In the genomic region with DNA sequence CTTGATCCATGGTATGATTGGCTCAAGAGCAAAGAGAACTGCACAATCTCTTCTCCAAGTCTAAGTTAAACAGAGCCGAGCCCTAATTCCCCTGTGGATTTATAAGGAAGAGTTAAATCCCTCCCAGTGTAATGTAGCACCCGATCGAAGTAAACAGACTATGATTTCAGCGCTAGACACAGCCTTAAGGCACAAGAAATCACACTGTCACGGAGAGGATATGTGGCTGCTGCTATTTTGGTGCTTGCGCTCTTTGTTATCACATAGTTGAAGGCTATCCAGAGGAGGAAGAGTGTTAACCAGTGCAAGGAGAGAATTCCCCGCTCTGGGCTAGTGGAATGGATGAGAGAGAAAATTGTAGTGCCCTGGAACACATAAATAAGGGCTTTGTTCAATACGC, we compare ENCODE assay signal across 25 mouse cellular contexts.
A peak's percentile ranks its signal among the peaks of the same experiment; 100 is the strongest.
DNase-seq lines count a peak whose midpoint lies in the region; ATAC-seq and TF ChIP-seq lines count a peak whose summit lies in the region.
"Had no signal": no experiment of that assay in that cellular context is flagged by ENCODE, and none has a peak within 500 bp of the region (broad histone marks: within the 10 kb centered on the region; RNA-seq: fewer than 3 reads in every experiment).

No protein-coding gene starts in this region.

- no peaks in the 10 kb centered on the region for H3K9me3 ChIP-seq in heart, embryonic 13.5 days
- no peaks in the 10 kb centered on the region for H3K9me3 ChIP-seq in stomach, embryonic 15.5 days
- H3K9me3 ChIP-seq in hindbrain, embryonic 13.5 days, result no peaks in the 10 kb centered on the region
- H3K9me3 ChIP-seq: forebrain, embryonic 12.5 days; G1E; hindbrain, embryonic 10.5 days; midbrain, embryonic 12.5 days; neural tube, embryonic 15.5 days had no signal

- H3K27ac ChIP-seq in heart, adult 2 months, result peak overlapping the region; percentile 78
- H3K27ac ChIP-seq in heart, embryonic 13.5 days (replicated peaks), result peak overlapping the region; percentile 53
- H3K27ac ChIP-seq in stomach, embryonic 15.5 days, result peak overlapping the region; percentile 40; the same call in 1 of the 2 replicates
- no peak overlapping the region for H3K27ac ChIP-seq in hindbrain, embryonic 13.5 days
- H3K27ac ChIP-seq: forebrain, embryonic 12.5 days; hindbrain, embryonic 10.5 days; midbrain, embryonic 12.5 days; neural tube, embryonic 15.5 days had no signal

- H3K4me2 ChIP-seq in heart, embryonic 13.5 days, result peak overlapping the region; percentile 56
- H3K4me2 ChIP-seq in stomach, embryonic 15.5 days, result 0 out of 2 replicates have a peak overlapping the region, but pooled peaks have one; percentile 13
- no peak overlapping the region for H3K4me2 ChIP-seq in hindbrain, embryonic 13.5 days
- H3K4me2 ChIP-seq: forebrain, embryonic 12.5 days; midbrain, embryonic 12.5 days; neural tube, embryonic 15.5 days had no signal

- ATAC-seq in heart, embryonic 13.5 days (ENCODE audit: extremely low read depth, insufficient number of reproducible peaks, low FRiP score, low TSS enrichment), result no peak
- 0 out of 2 replicates have a peak, but pooled peaks have one; percentile 53 for ATAC-seq in stomach, embryonic 15.5 days (ENCODE audit: insufficient read depth, low FRiP score, low read depth)
- no peak for ATAC-seq in hindbrain, embryonic 13.5 days (ENCODE audit: low FRiP score)
- ATAC-seq: activated CD4-positive, CD25-positive, alpha-beta regulatory T cell, adult 4 months; inflammation-experienced regulatory T-cells, adult 6 months; lung, postnatal 0 days had no signal

- H3K36me3 ChIP-seq in heart, adult 2 months (ENCODE audit: control insufficient read depth, insufficient read depth, low read length), result peaks cover 4% of the 10 kb centered on the region
- H3K36me3 ChIP-seq in heart, embryonic 13.5 days, result no peaks in the 10 kb centered on the region
- H3K36me3 ChIP-seq in stomach, embryonic 15.5 days, result no peaks in the 10 kb centered on the region
- no peaks in the 10 kb centered on the region for H3K36me3 ChIP-seq in hindbrain, embryonic 13.5 days
- H3K36me3 ChIP-seq: forebrain, embryonic 12.5 days; hindbrain, embryonic 10.5 days; midbrain, embryonic 12.5 days; neural tube, embryonic 15.5 days had no signal

- TF ChIP-seq POLR2A in heart, adult 2 months (IDR thresholded peaks at IDR 0.05; ENCODE audit: insufficient read depth, low read depth, low read length), result no peak

- DNase-seq in heart, adult 11 months, result peak; percentile 90
- DNase-seq in heart, postnatal 25 days (ENCODE audit: low spot score), result no peak
- DNase-seq in heart, adult 2 months, result peak in 1 of 2 experiments; percentile 22
- no peak for DNase-seq in thymus, postnatal 36 days
- DNase-seq: adrenal gland, postnatal 10 days; cerebellum, adult 11 months; cerebellum, postnatal 25 days; gastrocnemius, postnatal 14 days; kidney, adult 9 months; kidney, postnatal 25 days; left cerebral cortex, postnatal 4 days; liver; spleen, adult 18-20 months had no signal

- TF ChIP-seq CTCF in heart, adult 2 months (IDR thresholded peaks at IDR 0.05), result no peak

- intact Hi-C loops in heart, postnatal 25 days (cut with DNase I), result no loop called here
- intact Hi-C loops in heart, adult 2 months (cut with DNase I), result no loop called here

- H3K9ac ChIP-seq in heart, adult 2 months (ENCODE audit: low read depth, low read length), result no peak overlapping the region
- H3K9ac ChIP-seq in heart, embryonic 13.5 days, result peak overlapping the region; percentile 55
- H3K9ac ChIP-seq in stomach, embryonic 15.5 days, result no peak overlapping the region
- no peak overlapping the region for H3K9ac ChIP-seq in hindbrain, embryonic 13.5 days
- H3K9ac ChIP-seq: forebrain, embryonic 12.5 days; midbrain, embryonic 12.5 days; neural tube, embryonic 15.5 days had no signal

- H3K4me1 ChIP-seq in heart, adult 2 months (ENCODE audit: control insufficient read depth, insufficient read depth, low read length), result no peaks in the 10 kb centered on the region; the same call in none of the 2 replicates
- peaks cover 10% of the 10 kb centered on the region for H3K4me1 ChIP-seq in heart, embryonic 13.5 days
- H3K4me1 ChIP-seq in stomach, embryonic 15.5 days, result no peaks in the 10 kb centered on the region
- H3K4me1 ChIP-seq in hindbrain, embryonic 13.5 days (replicated peaks), result 0 out of 2 replicates have a peak, but pooled peaks cover 7% of the 10 kb centered on the region
- H3K4me1 ChIP-seq: forebrain, embryonic 12.5 days; hindbrain, embryonic 10.5 days; midbrain, embryonic 12.5 days; neural tube, embryonic 15.5 days had no signal

- peak overlapping the region; percentile 27; the same call in 1 of the 2 replicates for H3K4me3 ChIP-seq in heart, adult 2 months
- H3K4me3 ChIP-seq in heart, embryonic 13.5 days, result peak overlapping the region; percentile 26; the same call in 1 of the 2 replicates
- no peak overlapping the region for H3K4me3 ChIP-seq in stomach, embryonic 15.5 days (replicated peaks)
- H3K4me3 ChIP-seq in hindbrain, embryonic 13.5 days, result no peak overlapping the region
- H3K4me3 ChIP-seq: forebrain, embryonic 12.5 days; hindbrain, embryonic 10.5 days; midbrain, embryonic 12.5 days; myocyte; neural tube, embryonic 15.5 days had no signal

- no peaks in the 10 kb centered on the region for H3K27me3 ChIP-seq in heart, adult 2 months (ENCODE audit: control insufficient read depth, insufficient read depth, low read length)
- no peaks in the 10 kb centered on the region for H3K27me3 ChIP-seq in heart, embryonic 13.5 days (replicated peaks)
- H3K27me3 ChIP-seq in stomach, embryonic 15.5 days (replicated peaks), result no peaks in the 10 kb centered on the region
- no peaks in the 10 kb centered on the region for H3K27me3 ChIP-seq in hindbrain, embryonic 13.5 days
- H3K27me3 ChIP-seq: forebrain, embryonic 12.5 days; midbrain, embryonic 12.5 days; neural tube, embryonic 15.5 days had no signal

- no peaks in the 10 kb centered on the region for H3K79me2 ChIP-seq in heart, adult 2 months (replicated peaks; ENCODE audit: control insufficient read depth, insufficient read depth, low read length)

- TF ChIP-seq EP300 in heart, adult 2 months (IDR thresholded peaks at IDR 0.05; ENCODE audit: insufficient read depth, low read depth, low read length), result no peak

- WGBS in heart, adult 2 months, result 37% methylated on average over 8 of the region's 8 CpGs
- WGBS in heart, embryonic 13.5 days, result 36% methylated on average over 8 of the region's 8 CpGs
- 48% methylated on average over 8 of the region's 8 CpGs for WGBS in stomach, embryonic 15.5 days
- 78% methylated on average over 8 of the region's 8 CpGs for WGBS in hindbrain, embryonic 13.5 days

Comparison
In these comparisons a context has a peak if more than half of its experiments do, and no peak if none do; other contexts are left out.
1. H3K4me3 ChIP-seq: peak in heart, adult 2 months (single experiment) and heart, embryonic 13.5 days (single experiment); none in stomach, embryonic 15.5 days (single experiment) and hindbrain, embryonic 13.5 days (single experiment).